Mouse (Mus musculus) cerebellum, postnatal 4 days (tissue): ENCODE results near the gene Gpr141.

Experiments used
- DNase-seq, 2 experiments: peaks; one replicate each; pipeline ENCODE4 v3.0.0; 2022; ENCODE audit warnings: low spot score in 2 of 2, mixed read lengths in 1 of 2

Gene Gpr141

DNA sequence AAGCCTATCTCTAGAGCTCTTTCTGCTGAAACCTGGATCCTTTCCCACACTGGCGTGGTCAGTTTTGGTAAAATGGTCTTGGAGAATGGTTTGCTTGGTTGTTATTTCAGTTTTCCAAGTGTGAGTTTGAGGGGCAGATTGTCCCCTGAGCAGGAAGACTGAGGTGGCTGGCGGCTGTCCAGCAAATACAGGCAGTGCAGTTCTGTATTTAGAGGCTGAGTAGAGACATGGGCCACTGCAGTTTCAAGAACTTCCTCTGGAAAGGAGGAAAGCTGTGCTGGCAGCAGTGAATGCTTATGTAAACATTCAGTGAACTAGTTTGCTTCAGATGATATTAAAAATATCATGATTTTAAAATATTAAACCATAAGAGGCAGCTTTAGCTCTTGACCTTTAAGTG is 93.2 kb downstream of the Gpr141 start:
- no peak for DNase-seq

DNA sequence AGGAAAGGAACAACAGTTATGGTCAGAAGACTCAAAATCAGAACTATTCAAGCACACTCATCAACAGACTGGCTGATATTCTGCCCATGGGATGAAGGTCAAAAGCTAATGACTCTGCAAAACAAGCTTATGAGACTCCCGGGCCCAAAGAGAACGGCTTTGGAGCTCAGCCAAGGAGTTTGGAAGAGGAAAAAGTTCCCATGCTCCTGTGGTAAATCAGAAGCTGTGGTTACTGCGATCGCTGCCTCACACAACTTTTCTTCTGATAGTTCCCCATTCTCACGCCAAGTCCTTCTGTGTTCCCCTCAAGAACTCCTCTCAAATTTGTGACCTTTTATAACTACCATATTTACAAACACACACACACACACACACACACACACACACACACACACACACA is 105.1 kb downstream of the Gpr141 start:
- no peak for DNase-seq

DNA sequence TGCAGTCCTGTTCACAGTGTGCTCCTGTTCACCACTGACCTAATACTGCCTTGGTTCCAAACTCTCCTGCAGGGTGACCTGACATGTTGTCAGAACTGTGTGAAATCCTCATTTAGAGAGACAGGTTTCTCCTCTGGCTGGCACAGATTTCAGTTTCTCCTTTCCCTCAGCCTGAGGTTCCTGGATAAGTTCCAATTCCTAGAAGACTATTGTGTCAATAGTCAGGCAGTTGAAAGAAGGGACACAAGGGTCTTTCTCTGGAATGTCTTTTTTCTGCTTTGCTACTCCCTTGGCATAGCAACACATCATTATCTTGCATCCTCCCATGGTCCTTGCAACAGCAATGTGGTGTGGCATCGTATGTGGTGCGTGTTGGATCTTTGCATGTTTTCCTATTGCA is 106.9 kb downstream of the Gpr141 start:
- no peak for DNase-seq

DNA sequence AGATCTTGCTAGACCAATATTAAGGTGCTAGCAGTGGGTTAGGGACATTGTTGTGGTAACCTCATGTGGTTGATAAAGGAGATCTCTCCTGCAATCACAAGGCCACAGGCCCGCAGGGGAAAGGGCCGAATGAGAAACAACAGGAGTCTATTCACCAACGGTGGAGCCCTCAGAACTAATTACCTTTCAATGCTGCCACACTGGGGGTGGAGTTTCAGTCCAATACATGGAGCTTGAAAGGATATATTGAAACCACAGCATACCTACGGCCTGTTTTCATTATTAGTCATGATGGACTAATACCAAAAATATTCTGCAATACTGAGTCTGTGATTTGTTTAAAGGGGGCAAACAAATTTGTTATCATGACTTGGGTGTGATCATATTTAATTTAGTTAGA is 120.3 kb downstream of the Gpr141 start:
- DNase-seq: no peak

DNA sequence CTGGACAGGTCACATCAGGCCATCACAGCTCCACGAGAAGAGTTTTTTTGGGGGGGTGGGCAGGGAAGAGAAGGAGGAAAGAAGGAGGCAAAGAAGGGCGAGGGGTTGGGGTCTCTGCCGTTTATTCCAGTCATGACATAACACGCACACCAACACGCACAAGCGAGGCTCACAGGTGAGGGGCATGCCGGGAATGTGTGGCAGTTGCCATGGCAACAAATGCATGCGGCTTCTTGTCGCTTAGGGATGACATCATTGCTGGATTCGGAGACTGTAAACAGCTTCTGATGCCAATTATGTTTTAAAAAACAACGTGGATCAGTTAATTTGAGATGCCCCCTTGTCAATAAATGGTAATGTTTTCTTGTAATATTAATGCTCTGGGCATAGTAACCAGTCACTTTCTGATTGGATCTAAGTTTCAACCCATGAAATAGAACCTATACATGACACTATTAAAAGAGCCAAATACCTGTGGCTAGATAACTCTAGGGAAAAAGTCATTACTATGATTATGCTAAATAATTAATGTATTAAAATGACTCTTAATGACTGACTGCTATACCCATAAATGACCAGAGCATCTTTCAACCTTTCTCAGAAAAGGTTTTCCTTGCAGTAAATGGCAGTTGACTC is 122.5 kb downstream of the Gpr141 start:
- DNase-seq: peak in 1 of 2 experiments; percentile 38

DNA sequence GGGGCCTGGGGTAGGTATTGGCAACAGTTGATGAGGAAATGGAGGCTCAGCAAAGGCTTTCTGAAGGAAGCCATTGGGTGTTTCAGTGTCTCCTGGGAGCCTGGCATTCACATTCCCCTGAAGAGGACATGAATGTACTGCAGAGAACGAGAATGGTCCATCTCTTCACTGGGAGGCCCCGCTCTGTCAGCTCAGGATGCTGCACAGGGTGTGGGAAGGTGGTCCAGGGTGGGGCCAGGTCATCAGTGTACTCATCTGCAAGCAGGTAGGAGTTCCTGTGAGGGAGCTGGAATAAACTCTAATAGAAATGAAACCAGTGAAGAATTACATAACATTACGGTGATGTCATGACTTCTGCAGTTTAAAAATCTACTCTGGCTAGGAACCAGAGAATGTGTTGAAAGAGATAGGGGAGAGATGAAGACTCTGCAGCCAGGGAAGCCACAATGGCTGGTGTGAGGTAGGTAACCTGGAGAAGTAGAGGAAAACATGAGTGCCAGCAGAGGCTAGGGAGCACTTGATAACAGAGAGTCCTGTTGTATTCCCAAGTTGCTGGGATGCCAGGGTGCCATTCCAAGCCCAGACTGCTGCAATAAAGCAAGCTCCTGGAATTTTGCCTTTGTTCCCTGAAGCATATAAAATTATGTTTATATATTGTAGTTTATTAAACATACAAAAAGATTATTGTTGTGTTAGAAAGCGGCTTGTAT is 123.2 kb downstream of the Gpr141 start:
- no peak for DNase-seq
